Mouse (Mus musculus) liver, embryonic 13.5 days (tissue): ENCODE results near the gene Tanc2. TPM values are rescaled to one million over a fixed set of nuclear protein-coding genes. Genes with fewer than 3 reads are reported as not detected.
A peak's percentile ranks its signal among the peaks of the same experiment; 100 is the strongest.

Source experiments
- ATAC-seq: fragments of 200-750 bp; cut with Nextera tagmentation; 2 replicates; pipeline ENCODE4 v1.8.0; 2017; ENCODE audit warnings: low read depth, mild to moderate bottlenecking, moderate number of reproducible peaks, moderate library complexity
- DNase-seq: peaks from one replicate; pipeline ENCODE4 v3.0.0; 2022
- H3K27ac ChIP-seq: fragments of 300-500 bp; sonication (generic); 2 replicates; pipeline ENCODE4 v1.5.1; 2015; ENCODE audit warnings: moderate library complexity, mild to moderate bottlenecking, inconsistent platforms
- H3K27me3 ChIP-seq: fragments of 300-500 bp; sonication (generic); 2 replicates; pipeline ENCODE4 v1.6.1; 2015; ENCODE audit warnings: mild to moderate bottlenecking, inconsistent platforms
- H3K36me3 ChIP-seq: fragments of 300-500 bp; sonication (generic); 2 replicates; pipeline ENCODE4 v1.6.1; 2015; ENCODE audit warnings: mild to moderate bottlenecking, inconsistent platforms
- H3K4me1 ChIP-seq: fragments of 300-500 bp; sonication (generic); replicated peaks from 2 replicates; pipeline ENCODE4 v1.6.1; 2015; ENCODE audit warnings: inconsistent platforms
- H3K4me2 ChIP-seq: fragments of 300-500 bp; sonication (generic); 2 replicates; pipeline ENCODE4 v1.6.1; 2015; ENCODE audit warnings: inconsistent platforms, mild to moderate bottlenecking, moderate library complexity
- H3K4me3 ChIP-seq: fragments of 300-500 bp; sonication (generic); replicated peaks from 2 replicates; pipeline ENCODE4 v1.5.1; 2015; ENCODE audit warnings: mild to moderate bottlenecking, inconsistent platforms
- H3K9ac ChIP-seq: fragments of 300-500 bp; sonication (generic); 2 replicates; pipeline ENCODE4 v1.6.1; 2015; ENCODE audit warnings: mild to moderate bottlenecking, inconsistent platforms
- H3K9me3 ChIP-seq: fragments of 300-500 bp; sonication (generic); replicated peaks from 2 replicates; pipeline ENCODE4 v1.6.1; 2016; ENCODE audit warnings: inconsistent platforms
- WGBS: fragments of 180-500 bp; shearing (Covaris S2); methylation state at CpG from one replicate; pipeline ENCODE4 v1.1.7; 2015; ENCODE audit not compliant: insufficient replicate concordance; 5-methylcytosine and 5-hydroxymethylcytosine counted together
- polyA plus RNA-seq: library from polyadenylated mRNA; unstranded; fragments of >200 nt; fragmentation: Nextera tagmentation; extraction: Ambion mirVana; gene quantifications from 2 replicates; pipeline ENCODE4 v1.2.1, GENCODE M21; 2015

Tanc2 gene
- polyA plus RNA-seq, 1 experiment from 2014 or later = 1.3 TPM

DNA sequence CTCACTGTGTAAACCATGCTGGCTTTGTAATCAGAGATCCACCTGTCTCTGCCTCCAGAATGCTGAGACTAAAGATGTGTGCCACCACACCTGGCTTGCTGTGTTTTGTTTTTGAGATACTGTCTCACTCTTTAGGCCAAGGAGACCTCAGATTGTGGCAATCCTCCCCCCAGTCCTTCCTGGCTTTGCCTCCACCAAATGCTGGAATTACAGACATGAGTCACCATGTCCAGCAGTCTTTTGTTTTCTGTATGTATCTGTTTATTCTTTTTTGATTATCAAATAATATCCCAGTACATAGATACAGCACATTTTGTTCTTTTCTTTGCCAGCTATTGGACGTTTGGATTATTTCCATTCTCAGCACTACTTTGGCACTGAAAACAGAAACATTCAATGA is 368.8 kb downstream of the Tanc2 start:
- Histone ChIP-seq H3K4me1 (peaks cover 4% of the 10 kb centered on the region), H3K9me3 (no peaks in the 10 kb centered on the region), H3K9ac (no peak overlapping the region), H3K4me2 (no peak overlapping the region), H3K27ac (no peak overlapping the region), H3K36me3 (no peaks in the 10 kb centered on the region), H3K27me3 (peaks cover 8% of the 10 kb centered on the region; the same call in 1 of the 2 replicates), H3K4me3 (no peak overlapping the region)
- DNase-seq (no peak), ATAC-seq (no peak)
- WGBS = 19% methylated on average over 1 of the region's 1 CpGs

DNA sequence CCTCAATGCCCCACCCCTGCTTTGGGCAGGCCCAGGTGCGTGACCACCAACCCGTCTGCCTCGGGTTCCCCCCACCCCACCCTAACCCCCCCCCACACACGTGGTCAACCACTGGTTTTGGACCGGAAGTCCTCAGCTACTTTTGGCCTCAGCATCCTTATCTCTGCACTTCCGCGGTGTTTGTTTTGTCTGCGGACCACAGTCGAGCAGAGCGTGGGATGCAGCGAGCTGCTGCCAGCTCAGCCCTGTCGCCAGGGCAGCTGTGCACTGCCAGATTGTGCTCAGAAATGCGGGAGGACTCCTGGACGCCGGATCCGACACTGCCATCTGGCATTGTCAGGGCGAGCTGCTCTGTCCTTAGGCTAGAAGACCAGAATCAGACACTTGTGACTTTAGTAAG is 369.6 kb downstream of the Tanc2 start:
- no peak overlapping the region for H3K9ac ChIP-seq
- no peaks in the 10 kb centered on the region for H3K9me3 ChIP-seq
- no peak overlapping the region for H3K4me3 ChIP-seq
- DNase-seq (no peak), ATAC-seq (no peak)
- no peak overlapping the region for H3K27ac ChIP-seq
- WGBS = 5% methylated on average over 17 of the region's 17 CpGs
- peaks cover 11% of the 10 kb centered on the region; the same call in 1 of the 2 replicates for H3K27me3 ChIP-seq
- H3K36me3 ChIP-seq = no peaks in the 10 kb centered on the region
- no peak overlapping the region for H3K4me2 ChIP-seq
- peaks cover 4% of the 10 kb centered on the region for H3K4me1 ChIP-seq

DNA sequence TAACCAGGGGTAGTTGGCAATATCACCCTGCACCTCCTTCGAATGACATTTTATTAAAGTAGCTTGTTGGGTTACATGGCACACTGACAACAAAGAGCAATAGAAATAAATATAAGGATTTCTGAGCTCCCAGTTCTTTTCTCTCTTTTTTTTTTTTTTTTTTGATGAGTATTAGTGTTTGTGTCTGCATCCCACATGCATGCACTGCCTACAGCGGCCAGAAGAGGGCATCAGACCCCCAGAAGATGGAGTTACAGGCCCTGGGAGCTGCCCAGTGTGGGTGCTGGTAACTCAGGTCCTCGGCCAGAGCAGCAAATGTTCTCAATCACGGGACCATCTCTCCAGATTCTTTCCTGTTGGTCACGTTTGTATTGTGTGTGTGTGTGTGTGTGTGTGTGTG is 374.9 kb downstream of the Tanc2 start:
- no peak for DNase-seq
- Histone ChIP-seq H3K36me3 (no peaks in the 10 kb centered on the region), H3K27me3 (peaks cover 50% of the 10 kb centered on the region), H3K4me1 (peaks cover 4% of the 10 kb centered on the region; the same call in 1 of the 2 replicates), H3K9ac (no peak overlapping the region), H3K27ac (no peak overlapping the region), H3K9me3 (no peaks in the 10 kb centered on the region), H3K4me3 (no peak overlapping the region), H3K4me2 (no peak overlapping the region)
- no peak for ATAC-seq
- 44% methylated on average over 5 of the region's 5 CpGs for WGBS

DNA sequence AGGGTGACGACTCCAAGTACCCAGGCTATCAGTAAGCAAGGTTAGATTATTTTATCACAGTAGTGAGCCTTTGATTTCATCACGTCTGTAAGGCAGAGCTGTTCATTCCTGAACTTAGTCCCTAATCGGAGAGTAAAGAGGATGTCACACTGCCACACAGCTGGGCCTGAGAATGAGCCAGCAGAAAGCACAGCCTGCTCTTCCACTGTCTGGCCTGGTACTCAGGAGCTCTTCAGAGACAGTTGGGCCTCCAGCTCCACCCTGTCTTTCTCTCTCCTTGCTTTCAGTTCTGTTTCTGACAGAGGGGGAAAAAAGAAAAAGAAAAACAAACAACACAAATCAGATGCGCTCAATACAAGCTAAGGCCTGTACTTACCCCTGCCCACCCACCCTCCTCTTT is 376.5 kb downstream of the Tanc2 start:
- no peaks in the 10 kb centered on the region for H3K36me3 ChIP-seq
- ATAC-seq = no peak

DNA sequence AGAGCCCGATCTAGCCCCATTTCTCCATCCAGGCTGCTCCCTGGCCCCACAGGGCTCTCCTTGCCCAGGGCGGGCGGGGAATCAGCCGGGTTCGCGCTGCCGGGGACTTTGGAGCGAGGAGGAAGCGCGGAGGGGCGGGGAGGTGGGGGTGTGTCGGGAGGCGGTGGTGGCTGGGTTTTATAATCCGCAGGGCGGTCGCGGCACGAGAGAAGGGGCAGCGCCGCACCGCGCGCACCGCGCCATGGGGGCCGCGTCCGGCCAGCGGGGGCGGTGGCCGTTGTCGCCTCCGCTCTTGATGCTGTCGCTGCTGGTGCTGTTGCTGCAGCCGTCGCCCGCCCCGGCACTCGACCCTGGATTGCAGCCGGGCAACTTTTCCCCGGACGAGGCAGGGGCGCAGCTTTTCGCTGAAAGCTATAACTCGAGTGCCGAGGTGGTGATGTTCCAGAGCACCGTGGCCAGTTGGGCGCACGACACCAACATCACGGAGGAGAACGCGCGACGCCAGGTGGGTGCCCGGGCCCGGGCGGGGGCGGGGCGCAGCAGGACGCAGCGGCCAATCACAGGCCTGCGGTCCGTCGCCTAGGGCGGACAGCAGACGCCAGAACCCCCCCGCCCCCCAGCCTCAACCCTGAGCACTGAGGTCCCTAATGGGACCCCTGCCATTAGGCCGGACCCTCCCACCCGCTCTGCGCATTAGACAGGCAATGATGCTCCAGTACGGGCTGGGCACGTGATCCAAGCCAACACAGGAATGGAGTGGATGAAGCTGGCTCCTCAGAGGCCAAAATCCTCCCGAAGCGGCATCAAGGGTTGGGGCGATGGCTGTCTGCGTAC is 378.2 kb downstream of the Tanc2 start, which contains the start of gene Ace:
Gene Ace, plus strand, starts transcription at position 205 of the 834 bp plus-strand sequence.
- Histone ChIP-seq H3K27ac (no peak within 1 kb of the TSS), H3K27me3 (peaks cover 73% of the 10 kb centered on the region), H3K9ac (no peak within 1 kb of the TSS), H3K36me3 (no peaks in the 10 kb centered on the region), H3K4me1 (peaks cover 4% of the 10 kb centered on the region; the same call in 1 of the 2 replicates), H3K4me2 (peak within 1 kb of the TSS; percentile 68), H3K9me3 (no peaks in the 10 kb centered on the region), H3K4me3 (peak within 1 kb of the TSS; percentile 49)
- WGBS = 2% methylated on average over 61 of the region's 76 CpGs
- DNase-seq (no peak), ATAC-seq (no peak)

More for the DNA sequence above, 376.5 kb downstream of the Tanc2 start:
- WGBS = 46% methylated on average over 4 of the region's 4 CpGs
- Histone ChIP-seq H3K4me2 (no peak overlapping the region), H3K9ac (no peak overlapping the region), H3K4me3 (no peak overlapping the region), H3K27me3 (peaks cover 66% of the 10 kb centered on the region), H3K4me1 (peaks cover 4% of the 10 kb centered on the region; the same call in 1 of the 2 replicates), H3K27ac (no peak overlapping the region), H3K9me3 (no peaks in the 10 kb centered on the region)
- DNase-seq = no peak

DNA sequence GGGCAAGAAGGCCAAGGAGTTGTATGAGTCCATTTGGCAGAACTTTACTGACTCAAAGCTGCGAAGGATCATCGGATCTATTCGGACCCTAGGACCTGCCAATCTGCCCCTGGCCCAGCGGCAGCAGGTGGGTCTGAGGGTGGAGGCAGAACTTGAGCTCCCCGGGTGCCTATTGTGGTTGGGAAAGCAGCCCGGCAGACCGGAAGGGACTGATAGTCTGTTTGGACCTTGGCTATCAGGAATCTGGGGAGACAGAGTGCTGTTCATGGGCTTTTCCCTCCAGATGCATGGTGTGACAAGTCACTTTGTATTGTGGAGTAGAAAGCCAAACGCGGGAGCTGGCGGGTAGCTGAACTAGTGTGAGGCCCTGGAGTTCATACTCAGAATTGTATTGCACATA is 379.2 kb downstream of the Tanc2 start:
- 44% methylated on average over 10 of the region's 10 CpGs for WGBS
- Histone ChIP-seq H3K36me3 (no peaks in the 10 kb centered on the region), H3K27me3 (peaks cover 73% of the 10 kb centered on the region), H3K9ac (no peak overlapping the region), H3K4me3 (no peak overlapping the region), H3K27ac (no peak overlapping the region), H3K9me3 (no peaks in the 10 kb centered on the region), H3K4me2 (no peak overlapping the region), H3K4me1 (peaks cover 4% of the 10 kb centered on the region; the same call in 1 of the 2 replicates)
- ATAC-seq (no peak), DNase-seq (no peak)

DNA sequence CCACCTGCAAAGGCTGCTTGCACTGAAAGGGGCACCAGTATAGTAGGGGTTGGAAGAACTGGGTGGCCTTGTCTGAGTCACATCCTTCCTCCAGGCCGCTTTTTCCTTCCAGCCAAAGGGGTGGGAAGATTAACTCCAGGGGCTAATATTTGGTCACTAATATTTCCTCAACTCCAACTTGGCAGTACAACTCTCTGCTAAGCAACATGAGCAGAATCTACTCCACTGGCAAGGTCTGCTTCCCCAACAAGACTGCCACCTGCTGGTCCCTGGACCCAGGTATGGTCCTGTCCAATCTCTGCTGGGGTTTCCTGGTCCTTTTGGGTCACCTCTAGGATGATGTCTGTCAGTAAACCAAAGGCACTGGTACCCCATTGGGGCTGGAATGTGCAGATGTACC is 379.7 kb downstream of the Tanc2 start:
- Histone ChIP-seq H3K27ac (no peak overlapping the region), H3K27me3 (peaks cover 70% of the 10 kb centered on the region), H3K4me1 (peaks cover 4% of the 10 kb centered on the region; the same call in 1 of the 2 replicates), H3K9ac (no peak overlapping the region), H3K9me3 (no peaks in the 10 kb centered on the region), H3K4me2 (no peak overlapping the region), H3K36me3 (no peaks in the 10 kb centered on the region), H3K4me3 (no peak overlapping the region)
- 21% methylated on average over 1 of the region's 1 CpGs for WGBS
- DNase-seq (no peak), ATAC-seq (no peak)

DNA sequence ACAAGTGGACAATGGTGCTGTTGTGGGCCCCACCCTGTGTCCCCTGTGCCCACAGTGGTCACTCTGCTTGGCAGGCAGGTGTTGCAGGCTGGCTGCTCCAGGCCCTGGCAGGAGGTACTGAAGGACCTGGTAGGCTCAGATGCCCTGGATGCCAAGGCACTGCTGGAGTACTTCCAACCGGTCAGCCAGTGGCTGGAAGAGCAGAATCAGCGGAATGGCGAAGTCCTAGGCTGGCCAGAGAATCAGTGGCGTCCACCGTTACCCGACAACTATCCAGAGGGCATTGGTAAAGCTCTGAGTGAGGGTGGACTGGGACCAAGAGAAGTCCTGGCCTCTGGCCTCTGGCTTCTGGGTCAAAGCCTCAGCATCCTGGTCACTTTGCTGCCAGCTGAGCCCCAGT is 384.8 kb downstream of the Tanc2 start:
- Histone ChIP-seq H3K4me2 (no peak overlapping the region), H3K9ac (no peak overlapping the region), H3K27me3 (peaks cover 45% of the 10 kb centered on the region), H3K4me1 (no peaks in the 10 kb centered on the region), H3K36me3 (no peaks in the 10 kb centered on the region), H3K27ac (no peak overlapping the region), H3K4me3 (no peak overlapping the region), H3K9me3 (no peaks in the 10 kb centered on the region)
- DNase-seq (no peak), ATAC-seq (no peak)
- 70% methylated on average over 6 of the region's 6 CpGs for WGBS

DNA sequence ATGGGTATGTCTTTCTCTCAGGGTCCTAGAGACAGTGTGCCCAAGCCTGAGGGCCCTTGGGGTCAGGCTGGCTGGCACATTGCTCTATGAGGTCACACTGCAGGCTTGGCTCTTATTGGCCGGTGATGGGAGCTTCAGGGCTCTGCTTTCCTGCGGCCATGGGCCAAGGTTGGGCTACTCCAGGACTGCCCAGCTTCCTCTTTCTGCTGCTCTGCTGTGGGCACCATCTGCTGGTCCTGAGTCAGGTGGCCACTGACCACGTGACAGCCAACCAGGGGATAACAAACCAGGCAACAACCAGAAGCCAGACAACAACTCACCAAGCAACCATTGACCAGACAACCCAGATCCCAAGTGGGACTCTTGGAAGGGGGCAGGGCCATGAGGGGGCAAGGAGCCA is 385.3 kb downstream of the Tanc2 start:
- WGBS = 42% methylated on average over 3 of the region's 3 CpGs
- peaks cover 40% of the 10 kb centered on the region for H3K27me3 ChIP-seq
- no peak overlapping the region for H3K4me3 ChIP-seq
- H3K9ac ChIP-seq = no peak overlapping the region
- H3K4me1 ChIP-seq = no peaks in the 10 kb centered on the region
- no peak for DNase-seq
- no peak for ATAC-seq
- H3K4me2 ChIP-seq = no peak overlapping the region
- no peaks in the 10 kb centered on the region for H3K9me3 ChIP-seq
- no peaks in the 10 kb centered on the region for H3K36me3 ChIP-seq
- no peak overlapping the region for H3K27ac ChIP-seq

DNA sequence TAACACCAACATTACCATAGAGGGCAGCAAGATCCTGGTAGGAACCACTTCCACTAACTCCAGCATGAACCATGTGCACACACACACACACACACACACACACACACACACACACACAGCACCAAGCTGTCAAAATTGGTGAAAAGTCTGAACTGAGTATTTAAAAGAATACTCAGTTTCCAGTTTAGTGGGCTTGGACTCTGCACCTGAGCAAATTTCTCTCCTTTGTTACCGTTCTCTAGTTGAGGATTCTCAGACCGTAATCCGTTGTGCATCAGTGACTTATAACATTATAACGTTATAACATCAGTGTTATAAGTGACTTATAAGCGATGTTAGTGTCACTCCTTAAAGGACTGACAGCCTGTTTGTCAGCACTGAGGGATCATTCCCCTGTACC is 385.9 kb downstream of the Tanc2 start:
- Histone ChIP-seq H3K4me1 (no peaks in the 10 kb centered on the region), H3K4me2 (no peak overlapping the region), H3K36me3 (no peaks in the 10 kb centered on the region), H3K9ac (no peak overlapping the region), H3K4me3 (no peak overlapping the region), H3K27ac (no peak overlapping the region), H3K9me3 (no peaks in the 10 kb centered on the region), H3K27me3 (peaks cover 34% of the 10 kb centered on the region)
- no peak for ATAC-seq
- DNase-seq = no peak
- 74% methylated on average over 5 of the region's 5 CpGs for WGBS

DNA sequence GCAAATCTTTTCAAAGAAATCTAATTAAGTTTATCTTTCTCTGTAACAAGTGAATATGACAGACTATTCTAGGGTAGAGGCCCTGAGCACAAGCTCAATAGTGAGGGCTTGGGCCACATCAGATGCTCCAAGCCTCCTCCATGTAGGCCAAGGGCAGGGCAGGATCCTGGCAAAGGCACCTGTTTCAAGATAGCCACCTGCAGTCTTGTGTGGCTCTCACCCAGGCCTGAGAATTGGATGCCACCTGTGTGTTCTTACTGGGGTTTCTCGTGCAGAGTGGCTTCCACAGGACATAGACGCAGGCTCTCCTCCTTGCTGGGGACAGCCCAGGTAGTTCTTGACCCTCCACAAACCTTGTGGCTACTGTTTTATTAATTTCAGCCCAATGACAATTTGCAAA is 388.4 kb downstream of the Tanc2 start:
- Histone ChIP-seq H3K4me2 (no peak overlapping the region), H3K36me3 (no peaks in the 10 kb centered on the region), H3K4me3 (no peak overlapping the region), H3K9ac (no peak overlapping the region), H3K9me3 (no peaks in the 10 kb centered on the region), H3K4me1 (no peaks in the 10 kb centered on the region), H3K27me3 (peaks cover 16% of the 10 kb centered on the region), H3K27ac (no peak overlapping the region)
- ATAC-seq (no peak), DNase-seq (no peak)
- 71% methylated on average over 2 of the region's 2 CpGs for WGBS

DNA sequence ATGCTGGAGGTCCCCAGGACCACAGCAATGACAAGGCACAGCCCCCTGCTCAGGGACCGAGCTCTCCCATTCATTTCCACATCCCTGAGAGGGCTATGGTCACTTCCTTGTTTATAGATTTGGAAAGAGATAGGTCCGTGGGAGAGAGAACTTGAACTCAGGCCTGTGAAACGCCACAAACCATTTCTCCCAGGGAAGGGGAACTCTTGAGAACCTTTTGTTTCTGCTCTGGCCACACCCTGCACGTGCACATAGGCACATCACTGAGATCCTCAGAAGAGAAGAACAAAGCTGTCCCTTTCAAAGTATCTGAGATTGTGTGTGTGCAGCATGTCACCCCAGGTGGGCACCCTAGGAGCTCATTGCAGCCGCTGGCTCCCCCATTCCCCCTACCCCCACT is 388.8 kb downstream of the Tanc2 start:
- Histone ChIP-seq H3K27me3 (peaks cover 16% of the 10 kb centered on the region), H3K9me3 (no peaks in the 10 kb centered on the region), H3K4me1 (no peaks in the 10 kb centered on the region), H3K27ac (no peak overlapping the region), H3K4me3 (no peak overlapping the region), H3K9ac (no peak overlapping the region), H3K36me3 (no peaks in the 10 kb centered on the region), H3K4me2 (no peak overlapping the region)
- ATAC-seq = no peak
- no peak for DNase-seq
- 32% methylated on average over 5 of the region's 5 CpGs for WGBS
